Mouse (Mus musculus): ENCODE results near the gene Olfr1293-ps. TPM values are rescaled to one million over a fixed set of nuclear protein-coding genes. Genes with fewer than 3 reads are reported as not detected.

Gene Olfr1293-ps
- total RNA-seq (2014; fragmentation: Nextera tagmentation) (not detected in 2 replicates), total RNA-seq (2017) (not detected in 2 replicates)

DNA sequence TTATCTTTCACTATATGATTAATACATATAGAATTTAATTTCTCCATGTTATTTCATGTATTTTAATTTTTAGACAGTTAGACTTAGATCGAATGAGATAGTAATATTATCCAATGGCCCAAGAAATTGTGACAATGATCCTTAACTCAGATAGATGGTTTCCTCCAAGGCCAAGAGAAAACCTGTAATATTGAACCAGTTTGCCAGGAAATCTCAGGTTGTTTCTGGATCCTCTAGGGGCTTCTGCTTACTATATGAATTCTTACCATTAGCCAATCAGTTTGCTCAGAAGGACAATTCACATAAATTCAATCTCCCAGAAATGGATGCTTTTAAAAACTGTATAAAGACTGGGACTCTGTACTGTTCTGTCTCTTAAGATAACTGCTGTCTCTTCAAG is at the start of gene Olfr1293-ps:
Gene Olfr1293-ps, plus strand, starts transcription at position 301 of the 400 bp plus-strand sequence.
- no peak for ATAC-seq (replicated peaks; ENCODE audit: low FRiP score, low TSS enrichment, poor library complexity, severe bottlenecking)

DNA sequence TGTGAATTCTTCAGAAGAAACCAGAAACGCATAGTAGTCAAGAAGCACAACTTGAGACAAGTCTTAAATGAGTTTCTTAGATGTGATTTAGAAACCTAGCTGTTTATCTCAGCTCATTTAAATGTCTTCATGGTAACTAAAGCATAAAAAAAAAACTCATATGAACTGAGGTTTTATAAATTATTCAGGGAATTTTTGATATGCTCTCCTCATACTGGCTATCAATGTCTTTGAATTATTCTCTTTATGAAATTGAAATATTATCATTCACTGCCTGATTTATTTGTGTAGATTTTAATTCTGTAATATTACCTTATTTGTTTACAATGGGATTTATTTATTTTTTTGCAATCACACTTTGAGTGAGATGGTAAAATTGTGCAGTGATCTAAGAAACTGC is 44.5 kb upstream of the Olfr1293-ps start, which contains the start of gene Olfr1289:
Gene Olfr1289, plus strand, starts transcription at position 301 of the 400 bp plus-strand sequence.
- ATAC-seq (replicated peaks; ENCODE audit: low FRiP score, low TSS enrichment, poor library complexity, severe bottlenecking): no peak

DNA sequence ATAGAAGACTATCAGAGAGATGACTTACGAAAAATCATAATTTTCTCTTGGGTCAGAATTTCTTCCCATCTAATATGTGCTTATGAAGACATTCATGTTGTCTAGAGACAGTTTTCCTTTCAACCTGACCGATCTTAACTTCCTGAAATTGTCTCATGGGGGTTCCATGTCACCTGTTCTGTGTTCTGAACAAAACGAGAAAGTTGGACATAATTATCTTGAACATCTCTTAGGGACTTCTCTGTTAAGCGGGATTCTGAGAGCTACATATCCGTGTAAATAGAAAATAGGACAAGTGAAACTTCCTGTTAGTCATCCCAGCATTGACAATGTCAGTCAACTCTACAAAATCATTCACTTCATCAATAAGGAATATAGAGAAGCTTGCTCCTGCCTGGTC is 31.3 kb upstream of the Olfr1293-ps start, which contains the start of gene Olfr1290:
Gene Olfr1290, minus strand, starts transcription at position 101 of the 400 bp plus-strand sequence.
- no peak for ATAC-seq (replicated peaks; ENCODE audit: low FRiP score, low TSS enrichment, poor library complexity, severe bottlenecking)

DNA sequence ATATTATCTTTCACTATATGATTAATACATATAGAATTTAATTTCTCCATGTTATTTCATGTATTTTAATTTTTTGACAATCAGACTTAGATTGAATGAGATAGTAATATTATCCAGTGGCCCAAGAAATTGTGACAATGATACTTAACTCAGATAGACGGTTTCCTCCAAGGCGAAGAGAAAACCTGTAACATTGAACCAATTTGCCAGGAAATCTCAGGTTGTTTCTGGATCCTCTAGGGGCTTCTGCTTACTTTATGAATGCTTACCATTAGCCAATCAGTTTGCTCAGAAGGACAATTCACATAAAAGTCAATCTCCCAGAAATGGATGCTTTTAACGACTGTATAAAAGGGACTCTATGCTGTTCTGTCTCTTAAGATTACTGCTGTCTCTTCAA is 28.1 kb upstream of the Olfr1293-ps start, which contains the start of gene Olfr1291-ps1:
Gene Olfr1291-ps1, plus strand, starts transcription at position 301 of the 400 bp plus-strand sequence.
- no peak for ATAC-seq (replicated peaks; ENCODE audit: low FRiP score, low TSS enrichment, poor library complexity, severe bottlenecking)

DNA sequence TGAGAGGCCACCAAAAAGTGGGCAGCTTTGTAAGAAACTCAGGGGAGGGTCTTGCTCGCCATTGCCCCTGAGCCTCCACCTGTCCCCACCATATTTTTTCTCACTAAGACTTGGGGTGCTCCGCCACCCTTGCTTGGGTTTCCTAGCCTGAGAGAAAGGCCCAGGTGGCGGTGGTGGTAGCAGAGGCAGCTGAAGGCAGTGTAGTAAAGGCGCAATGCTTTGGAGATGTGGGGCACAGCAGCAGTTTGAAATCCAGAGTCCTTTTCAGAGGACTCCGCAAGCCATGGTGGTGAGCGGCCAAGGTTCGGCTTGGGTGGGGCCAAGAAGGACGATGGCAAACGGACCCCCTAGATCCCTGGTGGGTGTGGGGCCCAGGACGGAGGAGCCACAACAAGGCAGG is 7.6 kb upstream of the Olfr1293-ps start:
- no peak for ATAC-seq (replicated peaks; ENCODE audit: low FRiP score, low TSS enrichment, poor library complexity, severe bottlenecking)

DNA sequence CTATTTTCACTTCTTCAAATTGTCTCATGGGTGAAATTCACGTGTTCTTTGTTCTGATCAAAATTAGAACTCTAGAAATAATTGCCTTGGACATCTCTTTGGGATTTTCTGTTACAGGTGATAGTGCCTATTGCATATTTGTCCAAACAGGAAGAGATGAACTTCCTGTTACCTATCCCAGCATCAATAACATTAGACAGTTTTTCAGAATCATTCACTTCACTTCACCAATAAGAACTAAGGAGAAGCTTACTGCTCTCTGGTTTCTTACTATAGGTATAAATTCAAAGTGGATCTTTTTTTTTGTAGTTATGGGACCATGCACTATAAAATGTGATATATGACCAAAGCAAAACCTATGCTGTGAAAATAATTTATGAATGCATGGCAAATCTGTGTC is 15.2 kb downstream of the Olfr1293-ps start, which contains the start of gene Olfr1294:
Gene Olfr1294, minus strand, starts transcription at position 101 of the 400 bp plus-strand sequence.
- no peak for ATAC-seq (replicated peaks; ENCODE audit: low FRiP score, low TSS enrichment, poor library complexity, severe bottlenecking)

DNA sequence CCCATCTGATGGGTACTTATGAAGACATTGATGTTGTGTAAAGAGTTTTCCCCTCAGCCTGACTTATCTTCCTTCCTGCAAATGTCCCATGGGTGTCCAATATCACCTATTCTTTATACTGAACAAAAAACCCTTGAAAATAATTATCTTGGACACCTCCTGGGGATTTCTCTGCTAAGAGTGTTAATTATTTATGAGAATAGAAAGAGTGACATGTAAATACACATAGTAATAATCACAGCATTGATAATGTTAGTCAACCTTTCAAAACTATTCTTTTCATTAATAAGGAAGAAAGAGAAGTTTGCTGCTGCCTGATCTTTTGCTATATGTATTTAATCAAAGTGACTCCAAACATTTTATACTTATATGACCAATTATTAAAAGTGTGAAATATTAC is 44.6 kb downstream of the Olfr1293-ps start, which contains the start of gene Olfr1295:
Gene Olfr1295, minus strand, starts transcription at position 101 of the 400 bp plus-strand sequence.
- ATAC-seq (replicated peaks; ENCODE audit: low FRiP score, low TSS enrichment, poor library complexity, severe bottlenecking): no peak

Other genes starting within 250 kb of the Olfr1293-ps start
- not detected in 2 replicates for gene Olfr1278, start 235.1 kb upstream of the Olfr1293-ps start, total RNA-seq (2014; fragmentation: Nextera tagmentation)
- not detected in 2 replicates for gene Olfr1278, start 235.1 kb upstream of the Olfr1293-ps start, total RNA-seq (2017)
- not detected in 2 replicates for gene Olfr1279, start 224.6 kb upstream of the Olfr1293-ps start, total RNA-seq (2014; fragmentation: Nextera tagmentation)
- gene Olfr1279, start 224.6 kb upstream of the Olfr1293-ps start, total RNA-seq (2017): not detected in 2 replicates
- gene Olfr1280, start 211.2 kb upstream of the Olfr1293-ps start, total RNA-seq (2014; fragmentation: Nextera tagmentation): not detected in 2 replicates
- not detected in 2 replicates for gene Olfr1280, start 211.2 kb upstream of the Olfr1293-ps start, total RNA-seq (2017)
- gene Olfr1281, start 198.7 kb upstream of the Olfr1293-ps start, total RNA-seq (2014; fragmentation: Nextera tagmentation): not detected in 2 replicates
- not detected in 2 replicates for gene Olfr1281, start 198.7 kb upstream of the Olfr1293-ps start, total RNA-seq (2017)
- not detected in 2 replicates for gene Olfr1282, start 189.1 kb upstream of the Olfr1293-ps start, total RNA-seq (2014; fragmentation: Nextera tagmentation)
- not detected in 2 replicates for gene Olfr1282, start 189.1 kb upstream of the Olfr1293-ps start, total RNA-seq (2017)
- gene Olfr1283, start 158.4 kb upstream of the Olfr1293-ps start, total RNA-seq (2014; fragmentation: Nextera tagmentation): not detected in 2 replicates
- gene Olfr1283, start 158.4 kb upstream of the Olfr1293-ps start, total RNA-seq (2017): not detected in 2 replicates
- not detected in 2 replicates for gene Olfr1284, start 149.7 kb upstream of the Olfr1293-ps start, total RNA-seq (2014; fragmentation: Nextera tagmentation)
- gene Olfr1284, start 149.7 kb upstream of the Olfr1293-ps start, total RNA-seq (2017): not detected in 2 replicates
- not detected in 2 replicates for gene Olfr1286, start 102.1 kb upstream of the Olfr1293-ps start, total RNA-seq (2014; fragmentation: Nextera tagmentation)
- gene Olfr1286, start 102.1 kb upstream of the Olfr1293-ps start, total RNA-seq (2017): not detected in 2 replicates
- gene Olfr1287, start 76.1 kb upstream of the Olfr1293-ps start, total RNA-seq (2014; fragmentation: Nextera tagmentation): not detected in 2 replicates
- gene Olfr1287, start 76.1 kb upstream of the Olfr1293-ps start, total RNA-seq (2017): not detected in 2 replicates
- gene Olfr1288, start 51.1 kb upstream of the Olfr1293-ps start, total RNA-seq (2014; fragmentation: Nextera tagmentation): not detected in 2 replicates
- not detected in 2 replicates for gene Olfr1288, start 51.1 kb upstream of the Olfr1293-ps start, total RNA-seq (2017)
- not detected in 2 replicates for gene Olfr1289, start 44.4 kb upstream of the Olfr1293-ps start, total RNA-seq (2014; fragmentation: Nextera tagmentation)
- not detected in 2 replicates for gene Olfr1289, start 44.4 kb upstream of the Olfr1293-ps start, total RNA-seq (2017)
- gene Olfr1290, start 31.4 kb upstream of the Olfr1293-ps start, total RNA-seq (2014; fragmentation: Nextera tagmentation): not detected in 2 replicates
- gene Olfr1290, start 31.4 kb upstream of the Olfr1293-ps start, total RNA-seq (2017): not detected in 2 replicates
- gene Olfr1291-ps1, start 28.0 kb upstream of the Olfr1293-ps start, total RNA-seq (2014; fragmentation: Nextera tagmentation): not detected in 2 replicates
- gene Olfr1291-ps1, start 28.0 kb upstream of the Olfr1293-ps start, total RNA-seq (2017): not detected in 2 replicates
- not detected in 2 replicates for gene Olfr1294, start 15.1 kb downstream of the Olfr1293-ps start, total RNA-seq (2014; fragmentation: Nextera tagmentation)
- not detected in 2 replicates for gene Olfr1294, start 15.1 kb downstream of the Olfr1293-ps start, total RNA-seq (2017)
- not detected in 2 replicates for gene Olfr1295, start 44.5 kb downstream of the Olfr1293-ps start, total RNA-seq (2014; fragmentation: Nextera tagmentation)
- not detected in 2 replicates for gene Olfr1295, start 44.5 kb downstream of the Olfr1293-ps start, total RNA-seq (2017)
- not detected in 2 replicates for gene Olfr1297, start 101.3 kb downstream of the Olfr1293-ps start, total RNA-seq (2014; fragmentation: Nextera tagmentation)
- not detected in 2 replicates for gene Olfr1297, start 101.3 kb downstream of the Olfr1293-ps start, total RNA-seq (2017)
- not detected in 2 replicates for gene Olfr1298, start 124.0 kb downstream of the Olfr1293-ps start, total RNA-seq (2014; fragmentation: Nextera tagmentation)
- gene Olfr1298, start 124.0 kb downstream of the Olfr1293-ps start, total RNA-seq (2017): not detected in 2 replicates
- gene Olfr1299, start 136.2 kb downstream of the Olfr1293-ps start, total RNA-seq (2014; fragmentation: Nextera tagmentation): not detected in 2 replicates
- not detected in 2 replicates for gene Olfr1299, start 136.2 kb downstream of the Olfr1293-ps start, total RNA-seq (2017)
- gene Olfr1301, start 225.8 kb downstream of the Olfr1293-ps start, total RNA-seq (2014; fragmentation: Nextera tagmentation): not detected in 2 replicates
- gene Olfr1301, start 225.8 kb downstream of the Olfr1293-ps start, total RNA-seq (2017): not detected in 2 replicates

Data from megakaryocyte-erythroid progenitor cell, adult 5-6 weeks (primary cell).